Mouse (Mus musculus): Measurements from ENCODE around the gene Dpp4.

Gene Dpp4

DNA sequence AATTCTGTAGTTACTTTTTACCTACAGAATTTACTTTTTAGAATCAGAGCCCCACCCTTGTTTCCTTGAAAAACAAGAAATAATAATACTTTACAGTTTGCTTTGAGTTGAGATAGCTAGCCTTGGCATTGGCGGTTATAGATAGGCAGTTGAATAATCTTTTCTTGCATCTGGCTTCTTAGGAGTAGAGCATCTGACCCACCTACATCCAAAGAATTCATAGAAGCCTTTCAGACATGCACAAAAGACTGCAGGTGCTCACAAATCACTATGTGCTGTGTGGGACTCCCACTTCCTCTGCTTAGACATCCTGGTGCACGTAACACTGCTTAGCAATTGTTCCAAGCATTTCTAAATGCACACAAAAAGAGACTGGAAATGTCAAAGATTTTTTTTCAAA is 127.0 kb downstream of the Dpp4 start:
- DNase-seq: no peak
